ENCODE assay signal across 8 mouse cellular contexts in the genomic region with DNA sequence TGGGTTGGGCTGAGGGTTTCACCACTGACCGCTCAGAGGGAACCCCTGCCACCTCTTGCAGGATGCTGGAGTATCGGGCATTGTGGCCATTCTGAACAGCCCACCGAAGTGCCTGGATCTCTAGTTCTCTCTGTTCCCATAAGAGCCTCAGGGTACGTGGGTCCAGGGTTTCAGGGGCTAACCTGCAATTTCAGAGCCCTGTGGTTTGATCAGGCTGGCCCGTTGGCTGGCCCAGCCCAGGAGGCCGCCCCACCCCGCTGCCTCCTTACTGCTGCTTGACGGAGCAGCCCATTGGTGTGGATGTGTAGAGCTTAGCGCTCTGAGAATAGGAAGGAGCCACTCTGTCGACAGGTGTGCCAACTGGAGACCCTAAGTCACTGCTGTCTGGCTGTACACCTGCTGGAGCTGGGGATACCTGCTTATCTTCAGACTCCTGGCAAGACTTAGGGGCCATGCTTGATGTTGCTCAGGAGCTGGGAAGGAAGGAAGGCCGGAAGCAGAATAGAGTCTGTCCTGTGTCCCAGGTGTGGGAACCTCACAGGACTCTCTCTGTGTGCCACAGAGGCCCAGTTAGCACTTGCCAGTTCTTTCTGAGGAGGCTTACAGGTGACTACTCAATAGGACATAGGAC. TPM values are rescaled to one million over a fixed set of nuclear protein-coding genes. Genes with fewer than 3 reads are reported as not detected.
DNase-seq lines count a peak whose midpoint lies in the region; ATAC-seq and TF ChIP-seq lines count a peak whose summit lies in the region.
"Had no signal": no experiment of that assay in that cellular context is flagged by ENCODE, and none has a peak within 500 bp of the region (broad histone marks: within the 10 kb centered on the region; RNA-seq: fewer than 3 reads in every experiment).

A gene (minus strand): TSS at position 476 of the 631 bp plus-strand sequence.

- no peak for TF ChIP-seq CTCF in forebrain, postnatal 0 days (IDR thresholded peaks at IDR 0.05; ENCODE audit: low read depth)
- no peak for TF ChIP-seq CTCF in liver, embryonic 14.5 days (IDR thresholded peaks at IDR 0.05; ENCODE audit: low read depth)

- no peaks in the 10 kb centered on the region for H3K27me3 ChIP-seq in neural tube, embryonic 11.5 days (ENCODE audit: control insufficient read depth, insufficient read depth, low read length)
- no peaks in the 10 kb centered on the region for H3K27me3 ChIP-seq in forebrain, postnatal 0 days (ENCODE audit: insufficient read depth, low read length)
- H3K27me3 ChIP-seq in liver, embryonic 14.5 days (ENCODE audit: control insufficient read depth, insufficient read depth, low read length), result no peaks in the 10 kb centered on the region

- no peak for TF ChIP-seq EP300 in liver, embryonic 14.5 days (IDR thresholded peaks at IDR 0.05; ENCODE audit: low read depth)

- peak within 1 kb of the TSS; percentile 95 for H3K27ac ChIP-seq in neural tube, embryonic 11.5 days (ENCODE audit: low read depth, low read length)
- no peak within 1 kb of the TSS for H3K27ac ChIP-seq in forebrain, postnatal 0 days (ENCODE audit: low read depth, low read length)
- H3K27ac ChIP-seq in liver, embryonic 14.5 days, result peak within 1 kb of the TSS; percentile 71

- no peak for DNase-seq in neural tube, embryonic 11.5 days (ENCODE audit: low spot score)
- DNase-seq in neural tube, embryonic 10.5 days (ENCODE audit: extremely low spot score, low spot score), result no peak
- no peak for DNase-seq in forebrain, postnatal 0 days
- no peak for DNase-seq in liver, embryonic 14.5 days (ENCODE audit: low read depth in 3 of 3, low spot score in 3 of 3)
- DNase-seq in testis, postnatal 10 days (ENCODE audit: low spot score), result peak; percentile 39
- no peak for DNase-seq in urinary bladder, postnatal 36 days (ENCODE audit: low spot score in 2 of 2)

- no peaks in the 10 kb centered on the region for H3K9me3 ChIP-seq in neural tube, embryonic 11.5 days (ENCODE audit: control insufficient read depth, low read length)
- no peaks in the 10 kb centered on the region for H3K9me3 ChIP-seq in forebrain, postnatal 0 days (ENCODE audit: low read length)
- H3K9me3 ChIP-seq in liver, embryonic 14.5 days (ENCODE audit: control insufficient read depth, low read length), result no peaks in the 10 kb centered on the region

- peak within 1 kb of the TSS; percentile 70 for H3K4me3 ChIP-seq in neural tube, embryonic 11.5 days (ENCODE audit: low read depth, low read length)
- H3K4me3 ChIP-seq in forebrain, postnatal 0 days (ENCODE audit: low read depth, low read length), result no peak within 1 kb of the TSS
- peak within 1 kb of the TSS; percentile 60 to 63; a peak in 3 of 4 replicates for H3K4me3 ChIP-seq in liver, embryonic 14.5 days (ENCODE audit: insufficient read depth in 1 of 2, low read depth in 2 of 2, low read length in 2 of 2)

- WGBS in neural tube, embryonic 11.5 days, result 93% methylated on average over 11 of the region's 11 CpGs
- 92% methylated on average over 11 of the region's 11 CpGs for WGBS in forebrain, postnatal 0 days
- 87% methylated on average over 11 of the region's 11 CpGs for WGBS in liver, embryonic 14.5 days (ENCODE audit: insufficient replicate concordance)

- H3K9ac ChIP-seq in neural tube, embryonic 11.5 days (ENCODE audit: low read length), result peak within 1 kb of the TSS; percentile 75
- H3K9ac ChIP-seq in forebrain, postnatal 0 days, result peak within 1 kb of the TSS; percentile 43; the same call in 1 of the 2 replicates
- peak within 1 kb of the TSS; percentile 48; the same call in 1 of the 2 replicates for H3K9ac ChIP-seq in liver, embryonic 14.5 days (replicated peaks)

- H3K4me1 ChIP-seq in neural tube, embryonic 11.5 days (ENCODE audit: control insufficient read depth, insufficient read depth, low read length), result peaks cover 11% of the 10 kb centered on the region
- no peaks in the 10 kb centered on the region for H3K4me1 ChIP-seq in forebrain, postnatal 0 days (ENCODE audit: insufficient read depth)
- peaks cover 37 to 57% of the 10 kb centered on the region in 2 experiments for H3K4me1 ChIP-seq in liver, embryonic 14.5 days (replicated peaks; ENCODE audit: control insufficient read depth in 2 of 2, insufficient read depth in 2 of 2, low read length in 1 of 2)

- peak within 1 kb of the TSS; percentile 80 for H3K4me2 ChIP-seq in neural tube, embryonic 11.5 days (ENCODE audit: low read depth)
- peak within 1 kb of the TSS; percentile 96 for H3K4me2 ChIP-seq in forebrain, postnatal 0 days (ENCODE audit: low read depth)
- peak within 1 kb of the TSS; percentile 74 for H3K4me2 ChIP-seq in liver, embryonic 14.5 days (ENCODE audit: low read depth)

- H3K36me3 ChIP-seq in neural tube, embryonic 11.5 days (ENCODE audit: control insufficient read depth, insufficient read depth, low read length), result no peaks in the 10 kb centered on the region; the same call in 1 of the 2 replicates
- no peaks in the 10 kb centered on the region for H3K36me3 ChIP-seq in forebrain, postnatal 0 days (ENCODE audit: insufficient read depth)
- no peaks in the 10 kb centered on the region; the same call in 1 of the 2 replicates for H3K36me3 ChIP-seq in liver, embryonic 14.5 days (replicated peaks; ENCODE audit: control insufficient read depth, insufficient read depth, low read depth)

- no peak for ATAC-seq in neural tube, embryonic 11.5 days (ENCODE audit: insufficient read depth, low FRiP score, low TSS enrichment)
- ATAC-seq in forebrain, postnatal 0 days, result no peak
- no peak for ATAC-seq in liver, embryonic 14.5 days (ENCODE audit: insufficient read depth)
- no peak for ATAC-seq in megakaryocyte-erythroid progenitor cell, adult 5-6 weeks (replicated peaks; ENCODE audit: low FRiP score, low TSS enrichment, poor library complexity, severe bottlenecking)

RNA-seq across cellular contexts. Expression of the gene that starts here (rescaled TPM):
- 1.9 and 2.0 TPM in 2 replicates for polyA plus RNA-seq in neural tube, embryonic 11.5 days (2014; fragmentation: Nextera tagmentation; extraction: Ambion mirVana)
- total RNA-seq in forebrain, postnatal 0 days (2014; rRNA removed), result 0.62 TPM in 1 of 2 replicates, not detected in the other
- polyA plus RNA-seq in forebrain, postnatal 0 days (2015; fragmentation: Nextera tagmentation; extraction: Ambion mirVana), result 0.15 and 0.33 TPM in 2 replicates
- 2.0 and 2.3 TPM in 2 replicates for polyA plus RNA-seq in liver, embryonic 14.5 days (2012; rRNA removed)
- 0.25 and 0.66 TPM in 2 replicates for polyA plus RNA-seq in liver, embryonic 14.5 days (2014; fragmentation: Nextera tagmentation; extraction: Ambion mirVana)
- not detected in 2 replicates for total RNA-seq in megakaryocyte-erythroid progenitor cell, adult 5-6 weeks (2014; fragmentation: Nextera tagmentation)
- total RNA-seq in megakaryocyte-erythroid progenitor cell, adult 5-6 weeks (2017), result not detected in 2 replicates
- total RNA-seq: layer of hippocampus, postnatal 25 days had no signal
